Mouse (Mus musculus) adrenal gland, postnatal 25 days (tissue): ENCODE data around the gene Olfr514. TPM values are rescaled to one million over a fixed set of nuclear protein-coding genes. Genes with fewer than 3 reads are reported as not detected.
"Not testable (repeated sequence)": the region's sequence is repeated elsewhere in the genome, so short reads cannot be mapped to it uniquely, and the experiment has no call there.

Experiments used
- DNase-seq: peaks from one replicate; pipeline ENCODE4 v3.0.0; 2021; ENCODE audit warnings: mixed read lengths
- long read RNA-seq: library from polyadenylated mRNA; stranded (forward); transcript quantifications from one replicate; pipeline ENCODE4 v2.0.0, GENCODE M21; 2021
- total RNA-seq: library from RNA; stranded (reverse); gene quantifications from 2 replicates; pipeline ENCODE4 v1.2.3, GENCODE M21; 2021

Olfr514 gene
- not detected in 2 replicates for total RNA-seq
- long read RNA-seq, result 0 reads

DNA sequence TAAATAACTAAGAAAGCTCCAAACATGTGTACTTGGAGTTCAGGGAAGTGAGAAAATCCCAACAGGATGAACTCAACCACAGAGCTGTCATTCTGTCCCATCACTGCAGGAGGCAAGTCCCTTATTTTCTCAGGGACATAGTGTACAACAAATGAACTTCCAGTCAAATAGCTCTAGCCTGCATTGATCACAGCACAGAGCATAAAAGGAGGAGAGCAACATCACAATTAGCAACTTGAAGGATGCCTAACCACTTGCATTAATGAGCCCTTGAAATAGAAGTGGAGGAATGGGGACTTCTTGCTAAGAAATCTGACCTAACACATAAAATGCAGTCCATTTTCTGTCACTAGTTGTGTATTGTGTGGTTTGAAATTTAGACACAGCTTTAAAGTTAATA lies at the start of gene Olfr514:
Olfr514 (minus strand) TSS at position 101 of the 400 bp plus-strand sequence.
- DNase-seq, result no peak

DNA sequence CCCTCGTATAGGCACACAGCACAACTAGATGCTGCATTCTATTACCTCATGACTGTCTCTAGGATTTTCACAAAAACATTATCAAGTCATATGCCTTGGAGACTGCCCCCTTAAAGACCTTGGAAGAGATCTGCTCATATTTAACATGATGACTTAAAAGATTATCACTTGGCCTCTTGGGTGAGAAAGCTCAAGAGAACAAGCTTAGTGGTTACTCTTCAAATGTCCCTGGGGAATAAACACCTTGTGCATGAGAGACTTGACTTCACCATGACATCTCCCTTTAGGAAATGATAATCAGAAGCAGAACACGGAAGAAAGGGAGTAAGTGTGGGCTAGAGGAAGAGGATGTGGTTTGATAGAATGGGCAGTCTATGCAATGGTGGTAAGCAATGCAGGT lies 46.5 kb upstream of the Olfr514 start, which contains the start of gene Olfr517:
Olfr517 (minus strand) TSS at position 101 of the 400 bp plus-strand sequence.
- DNase-seq, result no peak

DNA sequence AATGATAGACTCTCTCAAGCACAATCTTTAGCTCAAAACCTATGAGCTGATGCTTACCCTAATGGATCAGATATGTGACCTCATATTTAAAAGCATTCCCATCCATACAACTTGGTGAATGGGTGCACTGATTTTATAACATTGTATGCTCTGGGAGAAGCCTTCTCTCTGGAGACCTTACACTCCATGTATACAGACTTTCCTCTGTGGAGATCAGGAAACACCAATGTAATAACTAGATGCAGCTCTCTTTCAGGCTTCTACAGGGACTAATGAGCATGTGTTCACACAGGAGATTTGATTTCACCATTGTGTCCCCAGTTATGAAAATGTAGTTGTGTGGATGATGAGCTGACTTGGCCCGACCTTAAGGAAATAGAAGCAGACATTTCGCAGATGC lies 24.6 kb upstream of the Olfr514 start, which contains the start of gene Olfr516:
Olfr516 (minus strand) TSS at position 101 of the 400 bp plus-strand sequence.
- no peak for DNase-seq

DNA sequence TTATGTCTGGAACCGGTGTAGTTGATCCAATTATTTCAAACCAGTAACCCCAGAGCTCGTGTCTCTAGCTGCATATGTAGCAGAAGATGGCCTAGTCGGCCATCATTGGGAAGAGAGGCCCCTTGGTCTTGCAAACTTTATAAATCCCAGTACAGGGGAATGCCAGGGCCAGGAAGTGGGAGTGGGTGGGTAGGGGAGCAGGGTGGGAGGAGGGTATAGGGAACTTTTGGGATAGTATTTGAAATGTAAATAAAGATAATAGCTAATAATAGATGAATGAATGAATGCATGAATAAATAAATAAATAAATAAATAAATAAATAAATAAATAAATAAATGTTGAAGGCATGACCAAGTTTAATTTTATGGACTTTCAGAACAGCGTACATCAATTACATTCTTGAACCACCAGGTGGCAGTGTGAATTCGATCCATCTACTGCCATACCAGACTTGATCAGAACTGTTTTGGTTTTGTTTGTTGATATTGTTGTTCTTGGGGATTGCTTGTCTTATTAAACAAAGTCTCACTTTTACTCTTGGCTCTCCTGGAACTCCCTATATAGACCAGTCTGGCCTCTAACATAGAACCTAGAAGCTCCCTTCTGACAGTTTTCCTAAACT lies 11.1 kb downstream of the Olfr514 start:
- not testable (repeated sequence) for DNase-seq

DNA sequence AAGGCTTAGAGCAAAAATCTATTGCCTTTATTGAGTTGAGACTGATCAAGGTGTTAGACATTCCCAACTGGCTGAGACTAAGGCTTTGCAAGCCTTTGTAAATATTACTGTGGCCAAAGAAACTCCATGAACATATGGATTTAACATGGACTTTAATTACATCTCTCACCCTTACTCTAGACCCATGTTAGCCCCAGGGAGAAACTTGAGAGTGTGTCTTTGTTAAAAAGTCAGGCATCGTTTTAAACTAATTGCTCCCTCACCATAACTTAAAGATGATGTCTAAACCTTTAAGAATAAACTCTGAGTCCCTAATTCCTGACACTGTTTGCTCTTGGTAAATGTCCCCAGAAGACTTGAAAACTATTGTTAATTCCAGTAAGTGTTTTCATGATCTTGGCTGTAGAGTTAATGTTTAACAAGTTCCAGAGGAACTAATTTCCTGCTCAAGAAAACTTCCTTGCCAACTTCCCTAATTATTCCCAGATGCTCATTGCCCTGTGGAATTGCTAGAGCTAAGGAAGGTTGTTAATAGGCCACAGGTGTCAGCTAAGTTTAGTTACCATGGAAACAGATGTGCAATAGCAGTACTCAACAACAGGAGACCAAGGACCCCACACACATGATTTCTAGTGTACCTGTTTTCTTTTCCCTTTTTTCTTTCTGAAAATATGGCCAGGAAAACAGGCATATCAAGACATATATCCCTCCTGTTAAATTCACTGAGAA lies 28.4 kb downstream of the Olfr514 start:
- no peak for DNase-seq

Other genes with a start within 250 kb of the Olfr514 start
- gene Olfr506, start 215.2 kb downstream of the Olfr514 start, total RNA-seq, result not detected in 2 replicates
- not detected in 2 replicates for gene Olfr507, start 204.2 kb downstream of the Olfr514 start, total RNA-seq
- gene Olfr508, start 196.0 kb downstream of the Olfr514 start, total RNA-seq, result not detected in 2 replicates
- gene Olfr509, start 174.1 kb downstream of the Olfr514 start, total RNA-seq, result not detected in 2 replicates
- not detected in 2 replicates for gene Olfr510, start 159.6 kb downstream of the Olfr514 start, total RNA-seq
- not detected in 2 replicates for gene Olfr512, start 112.7 kb downstream of the Olfr514 start, total RNA-seq
- not detected in 2 replicates for gene Olfr513, start 75.0 kb downstream of the Olfr514 start, total RNA-seq
- gene Olfr516, start 24.5 kb upstream of the Olfr514 start, total RNA-seq, result not detected in 2 replicates
- not detected in 2 replicates for gene Olfr517, start 46.4 kb upstream of the Olfr514 start, total RNA-seq
- gene Olfr518, start 59.0 kb upstream of the Olfr514 start, total RNA-seq, result not detected in 2 replicates
- gene Olfr519, start 68.4 kb upstream of the Olfr514 start, total RNA-seq, result not detected in 2 replicates
- 0.27 and 0.29 TPM in 2 replicates for gene Nlrp10, start 104.2 kb upstream of the Olfr514 start, total RNA-seq
- gene Eif3f, start 108.4 kb upstream of the Olfr514 start, total RNA-seq, result 143 and 156 TPM in 2 replicates
- 26.0 and 30.1 TPM in 2 replicates for gene Tub, start 124.3 kb upstream of the Olfr514 start, total RNA-seq